Mouse (Mus musculus) gastrocnemius, adult 2 months (tissue): ENCODE data around the gene Rnf19b. TPM values are rescaled to one million over a fixed set of nuclear protein-coding genes. Genes with fewer than 3 reads are reported as not detected.

Source experiments
- DNase-seq: peaks from one replicate; pipeline ENCODE4 v3.0.0; 2022
- H3K27ac ChIP-seq: fragments of 200-600 bp; 2 replicates; pipeline ENCODE4 v1.8.1; 2022; ENCODE audit warnings: mild to moderate bottlenecking
- H3K4me3 ChIP-seq: fragments of 200-600 bp; 2 replicates; pipeline ENCODE4 v1.8.1; 2022; ENCODE audit warnings: mild to moderate bottlenecking, moderate library complexity
- CTCF ChIP-seq: fragments of 200-600 bp; IDR thresholded peaks from 2 replicates; pipeline ENCODE4 v1.8.1; 2022; ENCODE audit warnings: antibody characterized with exemption, mild to moderate bottlenecking, moderate library complexity
- intact Hi-C: fragments of 180-260 bp; cut with DNase I; formaldehyde crosslinking; loops from one replicate; pipeline ENCODE4 v1.15.1; 2025
- total RNA-seq, 2 experiments: library from RNA; stranded (reverse); gene quantifications; 2 replicates each; pipeline ENCODE4 v1.2.3; 2021

The Rnf19b gene
- total RNA-seq, 2 experiments from 2014 or later = 22.0 to 24.0 TPM

DNA sequence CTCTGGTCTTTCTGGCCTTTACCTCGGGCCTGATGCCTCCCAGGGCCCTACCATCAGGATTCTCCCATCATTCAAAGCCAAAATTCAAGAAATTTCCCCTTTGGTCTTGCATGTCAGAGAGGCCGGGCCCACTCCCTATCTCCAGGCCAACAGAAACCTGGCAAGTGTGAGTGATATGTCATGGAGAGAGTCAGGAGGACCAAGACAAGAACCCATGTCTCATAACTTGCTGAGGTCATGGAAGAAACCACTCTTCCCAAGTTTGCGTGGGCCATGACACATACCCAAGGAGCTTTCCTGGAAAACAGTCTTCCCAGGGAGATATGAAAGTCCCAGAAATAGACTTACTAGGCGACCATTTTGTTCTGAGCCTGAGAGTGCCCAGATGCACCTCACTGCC is 36.2 kb upstream of the Rnf19b start:
- intact Hi-C loops = loop anchor here (5.0 kb wide), 1 partner anchor 35 kb away; the partner anchor contains the start of gene Rnf19b
- DNase-seq = no peak
- no peak for TF ChIP-seq CTCF
- peak overlapping the region; percentile 56; the same call in 1 of the 2 replicates for H3K27ac ChIP-seq
- H3K4me3 ChIP-seq = no peak overlapping the region

DNA sequence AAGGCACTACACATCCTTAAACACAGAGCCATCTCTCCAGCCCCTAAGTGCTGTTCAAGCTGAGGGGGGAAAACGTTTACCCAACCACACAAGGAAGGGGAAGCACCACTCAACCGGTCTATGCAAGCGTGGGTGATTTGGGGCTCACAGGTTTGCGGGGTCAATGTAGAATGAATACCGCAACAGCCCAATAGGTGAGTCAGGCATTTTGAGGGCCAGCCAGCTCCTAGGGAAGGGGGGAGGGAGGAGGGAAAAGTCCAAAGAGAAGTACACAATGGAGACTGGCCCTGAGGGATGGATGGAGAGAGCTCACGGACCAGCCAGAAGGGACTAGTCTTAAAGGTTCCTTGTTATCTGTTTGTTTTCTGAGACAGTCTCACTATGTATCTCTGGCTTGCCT is 34.2 kb upstream of the Rnf19b start:
- DNase-seq = no peak
- Histone ChIP-seq H3K4me3 (no peak overlapping the region), H3K27ac (no peak overlapping the region)
- intact Hi-C loops = loop anchor here (5.0 kb wide), 1 partner anchor 33 kb away; the partner anchor contains the start of gene Rnf19b
- TF ChIP-seq CTCF = no peak

DNA sequence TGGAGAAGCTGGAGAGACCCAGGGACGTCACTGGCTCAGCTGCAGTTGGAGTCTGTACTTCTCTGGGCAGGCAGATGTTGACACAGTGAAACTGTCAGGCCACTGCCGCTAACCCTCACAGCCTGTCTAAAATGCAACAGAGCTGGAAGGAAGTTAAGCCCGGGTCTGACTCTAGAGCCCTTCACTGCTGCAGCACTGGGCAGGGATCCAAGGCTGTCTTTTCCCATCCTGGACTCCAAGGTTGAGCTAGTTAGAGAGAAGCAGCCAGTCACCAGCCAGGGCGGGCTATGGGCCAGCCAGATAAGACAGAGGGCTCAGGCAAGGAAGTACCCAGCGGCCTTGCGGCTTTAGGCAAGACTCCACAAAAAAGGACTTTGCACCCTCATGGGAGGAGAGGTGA is 33.3 kb upstream of the Rnf19b start:
- H3K4me3 ChIP-seq = no peak overlapping the region
- TF ChIP-seq CTCF = no peak
- DNase-seq = no peak
- intact Hi-C loops = loop anchor here (5.0 kb wide), 1 partner anchor 33 kb away; the partner anchor contains the start of gene Rnf19b
- H3K27ac ChIP-seq = no peak overlapping the region

DNA sequence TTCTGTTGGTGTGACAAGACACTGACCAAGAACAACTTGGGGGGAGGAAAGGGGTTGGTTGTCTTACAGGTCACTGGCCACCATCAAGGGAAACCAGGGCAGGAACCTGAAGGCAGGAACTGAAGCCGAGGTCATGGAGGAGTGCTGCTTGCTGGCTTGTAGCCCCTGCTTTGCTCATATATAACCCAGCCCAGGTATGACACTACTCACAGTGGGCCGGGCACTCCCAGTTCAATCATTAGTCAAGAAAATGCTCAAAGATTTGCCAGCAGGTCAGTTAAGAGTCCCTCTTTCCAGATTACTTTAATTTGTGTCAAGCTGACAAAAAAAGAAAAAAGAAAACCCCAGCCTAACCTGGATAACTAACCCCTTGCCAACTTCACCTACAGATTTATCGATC is 32.4 kb upstream of the Rnf19b start:
- intact Hi-C loops = no loop called here
- no peak for TF ChIP-seq CTCF
- no peak for DNase-seq
- H3K4me3 ChIP-seq = no peak overlapping the region
- H3K27ac ChIP-seq = no peak overlapping the region

DNA sequence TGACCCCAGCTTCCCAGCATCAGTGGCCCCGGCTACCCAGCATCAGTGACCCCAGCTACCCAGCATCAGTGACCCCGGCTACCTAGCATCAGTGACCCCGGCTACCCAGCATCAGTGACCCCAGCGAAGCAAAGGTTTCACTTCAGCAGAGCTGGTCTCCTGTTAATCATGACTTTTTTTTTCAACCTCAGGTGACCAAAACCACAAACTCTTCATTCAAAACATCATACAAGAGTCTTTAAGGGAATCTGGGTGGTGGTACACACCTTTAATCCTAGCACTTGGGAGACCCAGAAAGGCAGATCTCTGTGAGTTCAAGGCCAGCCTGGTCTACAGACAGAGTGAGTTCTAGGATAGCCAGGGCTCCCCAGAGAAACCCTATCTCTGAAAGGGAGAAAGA is 27.3 kb upstream of the Rnf19b start:
- Histone ChIP-seq H3K27ac (no peak overlapping the region), H3K4me3 (no peak overlapping the region)
- intact Hi-C loops = no loop called here
- TF ChIP-seq CTCF = no peak
- DNase-seq = no peak

DNA sequence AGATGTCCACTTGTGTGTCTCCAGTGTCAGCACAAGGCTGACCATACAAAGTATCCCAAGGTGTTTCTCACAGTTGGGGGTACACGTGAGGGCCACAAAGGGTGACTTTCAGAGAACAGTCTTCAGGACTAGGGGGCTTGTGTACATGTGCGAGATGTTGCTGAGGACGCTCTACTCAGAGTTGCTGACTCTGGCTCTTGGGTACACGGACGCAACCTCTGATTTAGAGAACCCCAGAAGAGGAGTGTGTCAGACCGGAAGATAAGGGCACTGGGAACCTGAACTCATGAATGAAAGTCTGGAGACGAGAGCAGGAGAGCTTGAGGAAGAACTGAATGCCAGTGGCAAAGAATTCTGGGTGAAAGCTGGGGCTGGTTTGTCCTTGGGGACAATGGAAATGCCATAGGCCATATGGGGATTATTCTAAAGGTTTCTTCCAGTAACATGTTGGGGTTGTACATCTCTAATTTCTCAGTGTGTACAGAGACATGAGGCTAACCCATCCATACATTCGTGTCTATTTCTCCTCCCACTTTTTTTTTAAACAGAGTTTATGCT is 26.6 kb upstream of the Rnf19b start:
- H3K27ac ChIP-seq = no peak overlapping the region
- no peak for DNase-seq
- no peak for TF ChIP-seq CTCF
- intact Hi-C loops = no loop called here
- H3K4me3 ChIP-seq = no peak overlapping the region

DNA sequence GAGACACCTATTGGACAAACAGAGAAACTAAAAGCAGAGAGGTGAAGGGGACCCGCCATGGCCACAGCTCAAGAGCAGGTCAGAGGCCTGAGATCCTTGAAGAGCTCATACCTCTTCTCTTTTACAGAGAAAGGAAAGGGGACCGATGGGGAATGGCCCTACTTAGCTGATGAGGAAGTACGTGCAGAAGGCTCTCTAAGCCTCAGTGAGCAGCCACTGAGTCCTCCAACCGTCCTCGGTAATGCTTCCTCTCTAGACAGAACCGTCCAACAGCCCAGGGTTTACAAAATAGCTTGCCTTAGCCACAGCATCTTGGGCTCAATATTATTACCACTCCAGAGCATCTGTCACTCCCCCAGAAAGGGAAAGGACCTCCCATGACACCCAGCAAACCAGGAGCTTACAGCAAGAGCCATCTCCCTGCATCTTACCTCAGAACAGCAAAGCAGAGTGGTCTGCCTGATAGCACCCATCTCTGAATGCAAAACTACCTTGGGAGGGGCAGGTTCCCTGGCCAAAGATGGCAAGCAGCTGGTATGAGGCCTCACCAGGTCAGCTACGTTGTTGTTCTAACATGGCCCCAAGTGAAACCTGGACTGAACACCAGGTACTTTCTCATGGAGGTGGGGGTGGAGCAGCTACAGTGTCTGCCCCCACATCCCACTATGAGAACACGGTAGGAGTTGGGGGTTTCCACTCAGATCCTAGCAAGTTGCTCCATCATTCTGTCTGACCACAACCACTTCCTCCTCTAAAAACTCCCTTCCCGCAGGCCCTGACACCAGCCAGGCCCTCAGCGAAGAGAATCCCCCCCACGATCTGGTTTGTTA is 25.7 kb upstream of the Rnf19b start:
- DNase-seq = no peak
- intact Hi-C loops = no loop called here
- no peak for TF ChIP-seq CTCF
- Histone ChIP-seq H3K27ac (peak overlapping the region; percentile 86), H3K4me3 (peak overlapping the region; percentile 63; the same call in 1 of the 2 replicates)

DNA sequence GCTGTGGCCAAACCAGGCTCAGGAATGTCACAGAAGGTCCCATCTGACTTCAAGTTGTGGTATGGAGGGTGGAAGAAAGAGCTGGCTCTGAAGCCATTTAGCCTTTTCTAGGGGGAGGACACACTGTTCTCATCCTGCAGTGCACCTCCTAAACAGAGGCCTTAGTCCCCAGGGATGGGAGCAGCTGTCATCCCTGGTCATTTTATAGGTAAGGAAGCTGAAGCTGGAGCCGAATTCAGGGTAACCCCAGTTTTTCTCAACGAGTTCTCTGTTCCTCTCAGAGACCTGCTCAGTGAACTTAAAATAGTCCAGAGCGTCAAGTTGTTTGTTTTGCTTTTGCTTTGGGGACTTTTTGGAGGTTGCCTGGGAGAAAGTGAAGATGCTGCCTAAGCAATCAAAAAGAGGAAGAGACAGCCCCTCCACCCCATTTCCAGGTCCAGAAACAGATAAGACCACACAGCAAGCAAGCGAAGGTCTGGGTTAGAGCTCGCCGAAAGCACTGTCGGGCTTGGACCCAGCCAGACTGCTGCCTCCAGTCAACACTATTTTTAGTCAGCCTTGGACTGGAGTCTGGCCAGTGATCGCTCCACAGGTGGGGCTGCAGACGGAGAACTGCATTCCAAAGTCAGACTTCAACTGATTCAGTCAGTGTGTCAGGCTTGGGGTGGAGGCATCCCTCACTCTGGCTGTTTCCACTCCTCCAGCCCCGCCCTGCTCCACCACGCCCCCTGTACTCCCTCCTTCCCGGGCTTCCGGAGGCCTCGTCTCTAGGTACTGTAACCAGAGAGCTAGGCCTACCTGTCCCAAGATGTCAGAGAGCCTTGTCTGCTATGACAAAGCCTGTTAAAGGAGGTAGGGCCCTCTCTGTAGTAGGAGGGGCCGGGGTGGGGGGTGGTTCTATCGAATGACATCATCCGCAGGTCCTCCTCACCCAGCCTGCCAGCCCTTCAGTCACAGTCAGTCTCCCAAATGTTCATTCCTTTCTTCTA is 24.8 kb upstream of the Rnf19b start:
- TF ChIP-seq CTCF = no peak
- intact Hi-C loops = no loop called here
- Histone ChIP-seq H3K27ac (peak overlapping the region; percentile 86), H3K4me3 (peak overlapping the region; percentile 63)
- DNase-seq = peak; percentile 82

DNA sequence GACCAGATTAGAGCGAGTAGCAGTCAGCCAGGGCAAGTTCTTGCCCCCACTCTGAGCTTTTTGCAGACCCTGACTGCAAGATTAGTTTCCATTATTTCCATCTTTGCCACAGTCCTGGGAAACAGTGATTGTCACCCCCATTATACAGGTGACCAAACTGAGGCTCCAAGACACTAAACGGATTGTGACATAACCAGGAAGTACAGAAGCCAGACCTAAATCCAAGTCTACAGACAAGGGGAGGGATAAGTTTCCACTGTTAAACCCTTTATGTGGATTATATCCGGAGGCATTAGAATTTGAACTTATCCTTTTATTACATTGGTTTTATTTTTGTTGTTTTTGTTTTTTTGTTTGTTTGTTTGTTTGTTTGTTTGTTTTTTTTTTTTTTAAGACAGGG is 23.8 kb upstream of the Rnf19b start:
- no peak for DNase-seq
- no peak for TF ChIP-seq CTCF
- H3K27ac ChIP-seq = peak overlapping the region; percentile 86
- intact Hi-C loops = loop anchor here (2.0 kb wide), 1 partner anchor 23 kb away; no protein-coding TSS in a partner anchor
- no peak overlapping the region for H3K4me3 ChIP-seq

DNA sequence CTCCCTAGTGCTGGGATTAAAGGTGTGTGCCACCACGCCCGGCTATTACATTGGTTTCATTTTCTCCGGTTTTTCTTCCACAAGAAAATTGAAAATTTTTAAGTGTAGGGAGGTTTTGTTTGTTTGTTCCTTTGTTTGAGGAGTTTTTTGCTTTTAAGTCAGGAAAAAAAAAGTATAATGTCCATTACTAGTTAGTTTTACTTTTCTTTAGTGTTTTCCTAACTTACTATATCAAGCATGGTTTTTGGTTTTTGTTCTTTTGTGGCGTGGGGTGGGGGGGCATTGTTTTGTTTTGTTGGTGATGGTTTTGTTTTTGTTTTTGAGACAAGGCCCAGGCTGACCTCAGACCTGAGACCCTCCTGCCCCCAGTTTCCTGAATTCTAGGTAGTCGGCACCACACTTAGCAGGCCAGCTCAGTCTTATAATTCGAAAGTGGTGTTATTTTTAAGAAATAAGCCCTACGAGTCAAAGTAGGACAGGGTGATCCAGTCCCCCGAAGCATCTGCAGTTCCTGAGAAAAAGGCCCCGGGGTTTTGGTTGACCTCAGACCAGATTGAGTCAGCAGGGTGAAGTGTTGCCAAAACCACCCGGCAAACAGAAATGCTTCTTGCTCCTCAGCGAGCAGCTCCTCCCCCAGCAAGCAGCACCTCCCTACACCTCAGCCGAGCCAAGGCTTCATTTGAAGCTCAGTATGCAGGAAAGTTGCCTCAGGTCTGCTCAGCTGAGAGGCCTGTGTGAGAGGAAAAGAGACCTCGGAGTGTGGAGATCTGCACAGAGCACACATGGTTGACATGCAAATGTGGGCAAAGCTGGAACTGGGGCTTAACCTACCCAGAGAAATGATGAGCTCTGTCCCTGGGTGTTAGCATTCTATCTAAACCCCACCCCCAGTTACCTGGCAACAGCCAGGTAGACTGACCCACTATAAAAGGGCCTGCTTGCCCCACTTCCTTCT is 23.1 kb upstream of the Rnf19b start:
- intact Hi-C loops = loop anchor here (2.0 kb wide), 1 partner anchor 22 kb away; no protein-coding TSS in a partner anchor
- TF ChIP-seq CTCF = no peak
- DNase-seq = peak; percentile 86
- H3K27ac ChIP-seq = peak overlapping the region; percentile 86
- peak overlapping the region; percentile 32; the same call in 1 of the 2 replicates for H3K4me3 ChIP-seq

DNA sequence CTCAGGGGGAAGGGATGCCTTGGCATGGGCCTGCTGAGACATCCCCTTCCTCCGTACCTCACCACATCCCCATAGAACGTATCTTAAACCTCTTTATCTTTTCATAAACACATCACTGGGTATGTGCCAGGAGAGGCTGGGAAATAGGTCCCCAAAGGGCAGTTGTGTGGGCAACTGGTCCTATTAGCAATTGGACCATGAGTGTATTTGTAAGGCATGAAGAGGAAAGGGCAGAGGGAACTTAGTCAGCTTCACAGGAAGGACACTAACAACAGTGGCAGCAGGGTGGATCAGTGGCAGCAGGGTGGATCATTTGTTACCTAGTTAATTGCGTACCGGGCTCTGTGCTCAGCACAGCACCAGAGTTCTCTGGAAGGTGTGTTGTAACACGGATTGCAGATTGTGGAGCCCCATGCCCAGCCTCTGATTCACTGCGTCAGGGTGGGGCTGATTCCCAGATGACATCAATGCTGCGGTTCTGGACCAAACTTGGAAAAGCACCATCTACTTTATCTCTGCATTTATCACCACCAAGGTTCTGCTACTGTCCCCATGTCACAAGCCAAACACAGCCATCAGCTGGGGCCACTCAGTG is 22.1 kb upstream of the Rnf19b start:
- TF ChIP-seq CTCF = no peak
- Histone ChIP-seq H3K4me3 (no peak overlapping the region), H3K27ac (peak overlapping the region; percentile 86; the same call in 1 of the 2 replicates)
- DNase-seq = no peak
- intact Hi-C loops = loop anchor here (2.0 kb wide), 1 partner anchor 21 kb away; no protein-coding TSS in a partner anchor
